Mouse (Mus musculus): ENCODE measurements around the gene Slamf7. TPM values are rescaled to one million over a fixed set of nuclear protein-coding genes. Genes with fewer than 3 reads are reported as not detected.

Gene Slamf7
- total and polyA plus RNA-seq, 2 experiments from 2014 or later, result 0.05 TPM; not detected in 1

- no peaks in the 10 kb centered on the region for H3K9me3 ChIP-seq (ENCODE audit: low read length)
- ATAC-seq (no peak), DNase-seq (no peak)
- TF ChIP-seq CTCF (IDR thresholded peaks at IDR 0.05; ENCODE audit: low read depth), result no peak
- H3K27ac ChIP-seq (ENCODE audit: low read depth, low read length), result no peak overlapping the region
- H3K4me1 ChIP-seq (ENCODE audit: insufficient read depth), result no peaks in the 10 kb centered on the region
- no peak overlapping the region for H3K4me2 ChIP-seq (ENCODE audit: low read depth)
- H3K9ac ChIP-seq, result no peak overlapping the region
- no peaks in the 10 kb centered on the region for H3K27me3 ChIP-seq (ENCODE audit: insufficient read depth, low read length)
- H3K36me3 ChIP-seq (ENCODE audit: insufficient read depth), result no peaks in the 10 kb centered on the region
- H3K4me3 ChIP-seq (ENCODE audit: low read depth, low read length), result no peak overlapping the region
- WGBS, result 94% methylated on average over 6 of the region's 6 CpGs
Observed at GRCm38 (mm10) chr1:171640796-171641195, 12.0 kb downstream of the Slamf7 start.

GRCm38 (mm10) chr1:171638686-171639085 lies 14.1 kb downstream of the Slamf7 start:
- 76% methylated on average over 2 of the region's 2 CpGs for WGBS
- no peaks in the 10 kb centered on the region for H3K27me3 ChIP-seq (ENCODE audit: insufficient read depth, low read length)
- no peaks in the 10 kb centered on the region for H3K36me3 ChIP-seq (ENCODE audit: insufficient read depth)

DNA sequence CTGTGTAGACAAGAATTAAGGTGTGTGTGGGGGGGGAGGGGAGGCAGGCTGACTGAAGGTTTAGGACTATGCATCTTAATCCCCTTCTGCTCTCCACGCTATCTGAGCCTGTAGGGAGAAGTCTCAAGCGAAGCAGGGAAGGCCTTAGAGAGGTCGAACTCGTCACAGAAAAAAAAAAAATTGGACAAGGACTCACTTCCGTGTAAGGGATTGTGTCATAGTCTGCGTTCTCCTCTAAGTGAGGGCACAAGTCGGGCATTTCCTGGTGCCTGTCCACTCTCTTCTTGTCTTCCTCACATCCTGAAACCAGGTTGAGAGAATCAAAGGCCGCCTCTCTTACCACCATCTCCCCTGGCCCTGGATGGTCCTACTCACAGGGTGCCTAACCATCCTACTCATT lies 15.7 kb downstream of the Slamf7 start:
- H3K4me3 ChIP-seq (ENCODE audit: low read depth, low read length), result no peak overlapping the region
- H3K4me1 ChIP-seq (ENCODE audit: insufficient read depth), result no peaks in the 10 kb centered on the region
- no peak overlapping the region for H3K4me2 ChIP-seq (ENCODE audit: low read depth)
- TF ChIP-seq CTCF (IDR thresholded peaks at IDR 0.05; ENCODE audit: low read depth), result no peak
- no peak overlapping the region for H3K9ac ChIP-seq
- no peaks in the 10 kb centered on the region for H3K27me3 ChIP-seq (ENCODE audit: insufficient read depth, low read length)
- H3K9me3 ChIP-seq (ENCODE audit: low read length), result no peaks in the 10 kb centered on the region
- ATAC-seq (no peak), DNase-seq (no peak)
- H3K27ac ChIP-seq (ENCODE audit: low read depth, low read length), result no peak overlapping the region
- 83% methylated on average over 8 of the region's 8 CpGs for WGBS
- no peaks in the 10 kb centered on the region for H3K36me3 ChIP-seq (ENCODE audit: insufficient read depth)

More at GRCm38 (mm10) chr1:171638686-171639085, 14.1 kb downstream of the Slamf7 start:
- DNase-seq (no peak), ATAC-seq (no peak)
- TF ChIP-seq CTCF (IDR thresholded peaks at IDR 0.05; ENCODE audit: low read depth), result no peak
- Histone ChIP-seq H3K4me1 (ENCODE audit: insufficient read depth) (no peaks in the 10 kb centered on the region), H3K9ac (no peak overlapping the region), H3K9me3 (ENCODE audit: low read length) (no peaks in the 10 kb centered on the region), H3K4me2 (ENCODE audit: low read depth) (no peak overlapping the region), H3K4me3 (ENCODE audit: low read depth, low read length) (no peak overlapping the region), H3K27ac (ENCODE audit: low read depth, low read length) (no peak overlapping the region)

DNA sequence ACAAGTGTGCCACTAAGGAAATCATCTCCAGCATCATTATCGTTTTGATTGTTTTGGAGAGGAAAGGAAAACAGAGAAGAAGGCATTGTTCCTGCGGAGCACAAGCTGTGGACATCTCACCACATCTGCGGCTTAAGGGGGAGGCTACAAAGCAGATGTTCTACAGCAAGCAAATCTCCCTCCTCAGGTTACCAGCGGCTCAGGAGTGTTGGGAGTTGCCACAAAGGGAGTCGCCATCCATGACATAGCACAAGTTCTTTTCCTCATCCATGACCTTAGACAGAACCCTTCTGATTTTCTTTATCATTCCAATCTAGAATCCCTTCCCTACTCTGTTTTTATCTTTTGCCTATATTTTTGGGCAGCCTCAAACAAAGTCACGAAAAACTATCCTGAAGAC lies 17.1 kb downstream of the Slamf7 start:
- no peak for ATAC-seq
- Histone ChIP-seq H3K4me3 (ENCODE audit: low read depth, low read length) (no peak overlapping the region), H3K9me3 (ENCODE audit: low read length) (no peaks in the 10 kb centered on the region), H3K27me3 (ENCODE audit: insufficient read depth, low read length) (no peaks in the 10 kb centered on the region), H3K36me3 (ENCODE audit: insufficient read depth) (no peaks in the 10 kb centered on the region), H3K4me1 (ENCODE audit: insufficient read depth) (no peaks in the 10 kb centered on the region), H3K27ac (ENCODE audit: low read depth, low read length) (no peak overlapping the region), H3K9ac (no peak overlapping the region), H3K4me2 (ENCODE audit: low read depth) (no peak overlapping the region)
- DNase-seq, result no peak
- TF ChIP-seq CTCF (IDR thresholded peaks at IDR 0.05; ENCODE audit: low read depth), result no peak
- 64% methylated on average over 6 of the region's 6 CpGs for WGBS

GRCm38 (mm10) chr1:171631447-171631846 lies 21.4 kb downstream of the Slamf7 start:
- no peak overlapping the region for H3K27ac ChIP-seq (ENCODE audit: low read depth, low read length)
- no peak for TF ChIP-seq CTCF (IDR thresholded peaks at IDR 0.05; ENCODE audit: low read depth)
- no peaks in the 10 kb centered on the region for H3K27me3 ChIP-seq (ENCODE audit: insufficient read depth, low read length)
- DNase-seq, result peak; percentile 51
- ATAC-seq, result peak; percentile 87
- H3K4me3 ChIP-seq (ENCODE audit: low read depth, low read length), result no peak overlapping the region
- H3K9ac ChIP-seq, result no peak overlapping the region
- no peaks in the 10 kb centered on the region for H3K36me3 ChIP-seq (ENCODE audit: insufficient read depth)
- no peaks in the 10 kb centered on the region for H3K9me3 ChIP-seq (ENCODE audit: low read length)
- 46% methylated on average over 2 of the region's 2 CpGs for WGBS
- no peak overlapping the region for H3K4me2 ChIP-seq (ENCODE audit: low read depth)
- H3K4me1 ChIP-seq (ENCODE audit: insufficient read depth), result no peaks in the 10 kb centered on the region

DNA sequence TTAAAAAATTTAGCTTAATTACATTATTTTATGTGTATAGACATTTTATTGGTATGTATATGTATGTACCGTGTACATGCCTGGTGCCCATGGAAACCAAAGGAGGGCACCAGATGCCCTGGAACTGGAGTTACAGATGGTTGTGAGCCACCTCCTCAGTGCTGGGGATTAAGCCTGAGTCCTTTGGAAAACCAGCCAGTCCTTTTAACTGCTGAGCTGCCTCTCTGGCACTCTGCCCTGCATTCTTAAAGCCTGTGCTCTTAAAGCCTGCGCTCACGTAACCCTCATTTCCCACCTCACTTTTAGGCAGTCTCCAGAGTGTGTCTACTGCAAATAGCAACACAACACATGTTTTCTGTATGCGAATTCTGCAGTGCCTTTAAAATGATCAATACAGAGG lies 21.9 kb downstream of the Slamf7 start:
- H3K9me3 ChIP-seq (ENCODE audit: low read length), result no peaks in the 10 kb centered on the region
- no peaks in the 10 kb centered on the region for H3K4me1 ChIP-seq (ENCODE audit: insufficient read depth)
- H3K9ac ChIP-seq, result no peak overlapping the region
- H3K27me3 ChIP-seq (ENCODE audit: insufficient read depth, low read length), result no peaks in the 10 kb centered on the region
- no peak overlapping the region for H3K4me3 ChIP-seq (ENCODE audit: low read depth, low read length)
- ATAC-seq (peak; percentile 43), DNase-seq (peak; percentile 21)
- H3K4me2 ChIP-seq (ENCODE audit: low read depth), result no peak overlapping the region
- WGBS, result 48% methylated on average over 4 of the region's 4 CpGs
- no peak overlapping the region for H3K27ac ChIP-seq (ENCODE audit: low read depth, low read length)
- H3K36me3 ChIP-seq (ENCODE audit: insufficient read depth), result no peaks in the 10 kb centered on the region
- no peak for TF ChIP-seq CTCF (IDR thresholded peaks at IDR 0.05; ENCODE audit: low read depth)

DNA sequence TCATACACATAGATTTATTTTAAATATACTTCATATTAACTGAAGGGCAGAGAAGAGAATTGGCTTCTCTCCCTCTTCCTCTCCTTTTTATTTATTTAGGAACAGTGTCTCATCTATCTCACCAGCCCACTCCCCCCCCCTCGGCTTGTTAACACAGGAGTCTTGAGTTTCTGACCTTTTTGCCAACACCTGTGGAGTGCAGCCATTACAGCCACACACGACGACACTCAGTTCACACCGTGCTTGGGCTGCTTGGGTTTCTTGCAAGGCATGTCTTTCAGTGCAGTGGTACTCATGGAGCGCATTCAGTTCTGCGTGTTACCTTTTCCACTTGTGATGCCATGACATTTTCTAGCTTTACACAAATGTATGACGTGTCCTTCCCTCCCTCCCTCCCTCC lies 22.8 kb downstream of the Slamf7 start:
- H3K27ac ChIP-seq (ENCODE audit: low read depth, low read length), result no peak overlapping the region
- 92% methylated on average over 7 of the region's 7 CpGs for WGBS
- no peaks in the 10 kb centered on the region for H3K9me3 ChIP-seq (ENCODE audit: low read length)
- TF ChIP-seq CTCF (IDR thresholded peaks at IDR 0.05; ENCODE audit: low read depth), result no peak
- H3K9ac ChIP-seq, result no peak overlapping the region
- no peaks in the 10 kb centered on the region for H3K27me3 ChIP-seq (ENCODE audit: insufficient read depth, low read length)
- H3K4me2 ChIP-seq (ENCODE audit: low read depth), result no peak overlapping the region
- no peaks in the 10 kb centered on the region for H3K36me3 ChIP-seq (ENCODE audit: insufficient read depth)
- no peaks in the 10 kb centered on the region for H3K4me1 ChIP-seq (ENCODE audit: insufficient read depth)
- no peak overlapping the region for H3K4me3 ChIP-seq (ENCODE audit: low read depth, low read length)
- ATAC-seq (no peak), DNase-seq (no peak)

GRCm38 (mm10) chr1:171629168-171629567 lies 23.7 kb downstream of the Slamf7 start:
- WGBS, result 83% methylated on average over 6 of the region's 6 CpGs
- H3K27ac ChIP-seq (ENCODE audit: low read depth, low read length), result no peak overlapping the region

More at GRCm38 (mm10) chr1:171629168-171629567, 23.7 kb downstream of the Slamf7 start:
- H3K9me3 ChIP-seq (ENCODE audit: low read length), result no peaks in the 10 kb centered on the region
- ATAC-seq, result no peak
- no peak overlapping the region for H3K4me2 ChIP-seq (ENCODE audit: low read depth)
- H3K36me3 ChIP-seq (ENCODE audit: insufficient read depth), result no peaks in the 10 kb centered on the region
- H3K4me1 ChIP-seq (ENCODE audit: insufficient read depth), result no peaks in the 10 kb centered on the region
- H3K27me3 ChIP-seq (ENCODE audit: insufficient read depth, low read length), result no peaks in the 10 kb centered on the region
- H3K4me3 ChIP-seq (ENCODE audit: low read depth, low read length), result no peak overlapping the region
- TF ChIP-seq CTCF (IDR thresholded peaks at IDR 0.05; ENCODE audit: low read depth), result no peak
- H3K9ac ChIP-seq, result no peak overlapping the region
- no peak for DNase-seq

Data from forebrain, postnatal 0 days (tissue).